Mouse (Mus musculus) neural tube, embryonic 15.5 days (tissue): ENCODE measurements around the gene Cux1. TPM values are rescaled to one million over a fixed set of nuclear protein-coding genes. Genes with fewer than 3 reads are reported as not detected.

Experiments
- ATAC-seq: fragments of 200-750 bp; cut with Nextera tagmentation; 2 replicates; pipeline ENCODE4 v1.8.0; 2017; ENCODE audit warnings: mild to moderate bottlenecking, moderate TSS enrichment, moderate library complexity; ENCODE audit not compliant: low FRiP score
- H3K27ac ChIP-seq: fragments of 300-500 bp; sonication (generic); replicated peaks from 2 replicates; pipeline ENCODE4 v1.5.1; 2015; ENCODE audit warnings: mild to moderate bottlenecking, inconsistent platforms
- H3K27me3 ChIP-seq: fragments of 300-500 bp; sonication (generic); replicated peaks from 2 replicates; pipeline ENCODE4 v1.6.1; 2015; ENCODE audit warnings: inconsistent platforms
- H3K36me3 ChIP-seq: fragments of 300-500 bp; sonication (generic); 2 replicates; pipeline ENCODE4 v1.6.1; 2015; ENCODE audit warnings: inconsistent platforms
- H3K4me1 ChIP-seq: fragments of 300-500 bp; sonication (generic); 2 replicates; pipeline ENCODE4 v1.6.1; 2015; ENCODE audit warnings: inconsistent platforms
- H3K4me2 ChIP-seq: fragments of 300-500 bp; sonication (generic); 2 replicates; pipeline ENCODE4 v1.6.1; 2015; ENCODE audit warnings: inconsistent platforms, mild to moderate bottlenecking, moderate library complexity
- H3K4me3 ChIP-seq: fragments of 300-500 bp; sonication (generic); replicated peaks from 2 replicates; pipeline ENCODE4 v1.5.1; 2015; ENCODE audit warnings: mild to moderate bottlenecking, inconsistent platforms
- H3K9ac ChIP-seq: fragments of 300-500 bp; sonication (generic); replicated peaks from 2 replicates; pipeline ENCODE4 v1.6.1; 2015; ENCODE audit warnings: mild to moderate bottlenecking, inconsistent platforms
- H3K9me3 ChIP-seq: fragments of 300-500 bp; sonication (generic); replicated peaks from 2 replicates; pipeline ENCODE4 v1.6.1; 2016; ENCODE audit warnings: inconsistent platforms
- WGBS: fragments of 180-500 bp; shearing (Covaris S2); methylation state at CpG from one replicate; pipeline ENCODE4 v1.1.7; 2015; ENCODE audit warnings: mixed read lengths; 5-methylcytosine and 5-hydroxymethylcytosine counted together
- polyA plus RNA-seq: library from polyadenylated mRNA; unstranded; fragments of >200 nt; fragmentation: Nextera tagmentation; extraction: Ambion mirVana; gene quantifications from 2 replicates; pipeline ENCODE4 v1.2.1, GENCODE M21; 2015

The Cux1 gene
- polyA plus RNA-seq, 1 experiment from 2014 or later, result 87.8 TPM

- no peak overlapping the region for H3K9ac ChIP-seq
- no peak for ATAC-seq
- no peaks in the 10 kb centered on the region for H3K36me3 ChIP-seq
- H3K9me3 ChIP-seq, result no peaks in the 10 kb centered on the region
- H3K4me2 ChIP-seq, result no peak overlapping the region
- H3K27ac ChIP-seq, result no peak overlapping the region
- H3K27me3 ChIP-seq, result no peaks in the 10 kb centered on the region
- H3K4me1 ChIP-seq, result peaks cover 55% of the 10 kb centered on the region
- H3K4me3 ChIP-seq, result no peak overlapping the region
Measured at GRCm38 (mm10) chr5:136552832-136553231, 14.5 kb downstream of the Cux1 start.

- no peaks in the 10 kb centered on the region for H3K27me3 ChIP-seq
- peaks cover 55% of the 10 kb centered on the region for H3K4me1 ChIP-seq
- no peaks in the 10 kb centered on the region for H3K36me3 ChIP-seq
- no peak overlapping the region for H3K27ac ChIP-seq
- WGBS, result 85% methylated on average over 3 of the region's 3 CpGs
- H3K4me3 ChIP-seq, result no peak overlapping the region
- no peak overlapping the region for H3K4me2 ChIP-seq
- H3K9ac ChIP-seq, result no peak overlapping the region
- H3K9me3 ChIP-seq, result no peaks in the 10 kb centered on the region
- ATAC-seq, result no peak
Measured at GRCm38 (mm10) chr5:136552093-136552492, 15.2 kb downstream of the Cux1 start.

- no peak for ATAC-seq
- no peak overlapping the region for H3K9ac ChIP-seq
- no peak overlapping the region for H3K4me3 ChIP-seq
- H3K4me2 ChIP-seq, result no peak overlapping the region
- H3K27ac ChIP-seq, result no peak overlapping the region
- no peaks in the 10 kb centered on the region for H3K27me3 ChIP-seq
- no peaks in the 10 kb centered on the region for H3K9me3 ChIP-seq
- no peaks in the 10 kb centered on the region for H3K36me3 ChIP-seq
- 72% methylated on average over 6 of the region's 6 CpGs for WGBS
- H3K4me1 ChIP-seq, result peaks cover 50% of the 10 kb centered on the region
Measured at GRCm38 (mm10) chr5:136551571-136551970, 15.7 kb downstream of the Cux1 start.

GRCm38 (mm10) chr5:136550726-136551125 is 16.6 kb downstream of the Cux1 start:
- H3K4me1 ChIP-seq, result peaks cover 48% of the 10 kb centered on the region
- no peak overlapping the region for H3K4me3 ChIP-seq
- no peaks in the 10 kb centered on the region for H3K27me3 ChIP-seq
- ATAC-seq, result no peak
- H3K9me3 ChIP-seq, result no peaks in the 10 kb centered on the region
- H3K36me3 ChIP-seq, result no peaks in the 10 kb centered on the region
- WGBS, result 25% methylated on average over 2 of the region's 2 CpGs
- H3K9ac ChIP-seq, result no peak overlapping the region
- no peak overlapping the region for H3K27ac ChIP-seq
- H3K4me2 ChIP-seq, result no peak overlapping the region

GRCm38 (mm10) chr5:136548776-136549175 is 18.5 kb downstream of the Cux1 start:
- Histone ChIP-seq H3K4me2 (no peak overlapping the region), H3K9ac (no peak overlapping the region), H3K27me3 (no peaks in the 10 kb centered on the region), H3K9me3 (no peaks in the 10 kb centered on the region), H3K27ac (no peak overlapping the region), H3K4me1 (peaks cover 46% of the 10 kb centered on the region), H3K36me3 (no peaks in the 10 kb centered on the region), H3K4me3 (no peak overlapping the region)
- no peak for ATAC-seq
- WGBS, result 40% methylated on average over 2 of the region's 2 CpGs

GRCm38 (mm10) chr5:136545061-136545460 is 22.2 kb downstream of the Cux1 start:
- WGBS, result 92% methylated on average over 4 of the region's 4 CpGs
- Histone ChIP-seq H3K36me3 (no peaks in the 10 kb centered on the region), H3K9ac (no peak overlapping the region), H3K27me3 (no peaks in the 10 kb centered on the region), H3K27ac (no peak overlapping the region), H3K4me3 (no peak overlapping the region), H3K4me1 (peaks cover 25% of the 10 kb centered on the region), H3K9me3 (no peaks in the 10 kb centered on the region), H3K4me2 (no peak overlapping the region)
- no peak for ATAC-seq

- no peak overlapping the region for H3K27ac ChIP-seq
- no peak overlapping the region for H3K9ac ChIP-seq
- H3K4me3 ChIP-seq, result no peak overlapping the region
- H3K27me3 ChIP-seq, result no peaks in the 10 kb centered on the region
- peaks cover 14% of the 10 kb centered on the region for H3K4me1 ChIP-seq
- no peaks in the 10 kb centered on the region for H3K9me3 ChIP-seq
- no peak for ATAC-seq
- H3K4me2 ChIP-seq, result no peak overlapping the region
- H3K36me3 ChIP-seq, result no peaks in the 10 kb centered on the region
Measured at GRCm38 (mm10) chr5:136543171-136543570, 24.1 kb downstream of the Cux1 start.

GRCm38 (mm10) chr5:136540952-136541351 is 26.3 kb downstream of the Cux1 start:
- Histone ChIP-seq H3K9ac (no peak overlapping the region), H3K4me1 (peaks cover 11% of the 10 kb centered on the region), H3K9me3 (no peaks in the 10 kb centered on the region), H3K4me3 (no peak overlapping the region), H3K27ac (no peak overlapping the region), H3K36me3 (no peaks in the 10 kb centered on the region), H3K27me3 (no peaks in the 10 kb centered on the region), H3K4me2 (no peak overlapping the region)
- ATAC-seq, result no peak

GRCm38 (mm10) chr5:136540055-136540838 is 27.0 kb downstream of the Cux1 start:
- H3K27me3 ChIP-seq, result no peaks in the 10 kb centered on the region
- no peak overlapping the region for H3K4me3 ChIP-seq
- no peak overlapping the region for H3K9ac ChIP-seq
- no peak for ATAC-seq
- peaks cover 9% of the 10 kb centered on the region for H3K4me1 ChIP-seq
- no peak overlapping the region for H3K27ac ChIP-seq
- 95% methylated on average over 5 of the region's 5 CpGs for WGBS
- no peaks in the 10 kb centered on the region for H3K9me3 ChIP-seq
- H3K36me3 ChIP-seq, result no peaks in the 10 kb centered on the region
- no peak overlapping the region for H3K4me2 ChIP-seq

- H3K4me2 ChIP-seq, result no peak overlapping the region
- WGBS, result 82% methylated on average over 4 of the region's 4 CpGs
- no peak overlapping the region for H3K27ac ChIP-seq
- no peak for ATAC-seq
- H3K4me1 ChIP-seq, result peaks cover 13% of the 10 kb centered on the region
- no peaks in the 10 kb centered on the region for H3K27me3 ChIP-seq
- no peaks in the 10 kb centered on the region for H3K36me3 ChIP-seq
- no peaks in the 10 kb centered on the region for H3K9me3 ChIP-seq
- H3K4me3 ChIP-seq, result no peak overlapping the region
- no peak overlapping the region for H3K9ac ChIP-seq
Measured at GRCm38 (mm10) chr5:136536753-136537152, 30.5 kb downstream of the Cux1 start.

GRCm38 (mm10) chr5:136535976-136536725 is 31.1 kb downstream of the Cux1 start:
- Histone ChIP-seq H3K9me3 (no peaks in the 10 kb centered on the region), H3K27ac (no peak overlapping the region), H3K9ac (no peak overlapping the region), H3K4me2 (no peak overlapping the region), H3K4me3 (no peak overlapping the region), H3K36me3 (no peaks in the 10 kb centered on the region), H3K4me1 (peaks cover 12% of the 10 kb centered on the region), H3K27me3 (no peaks in the 10 kb centered on the region)
- no peak for ATAC-seq
- WGBS, result 80% methylated on average over 5 of the region's 5 CpGs

- Histone ChIP-seq H3K36me3 (no peaks in the 10 kb centered on the region), H3K9ac (no peak overlapping the region), H3K4me3 (no peak overlapping the region), H3K9me3 (no peaks in the 10 kb centered on the region), H3K4me1 (peaks cover 7% of the 10 kb centered on the region; the same call in 1 of the 2 replicates), H3K27me3 (no peaks in the 10 kb centered on the region), H3K4me2 (no peak overlapping the region), H3K27ac (no peak overlapping the region)
- ATAC-seq, result no peak
- WGBS, result 38% methylated on average over 1 of the region's 1 CpGs
Measured at GRCm38 (mm10) chr5:136535204-136535603, 32.1 kb downstream of the Cux1 start.
